Mouse (Mus musculus) adrenal gland, postnatal 36 days (tissue): ENCODE data around the gene Zscan12. TPM values are rescaled to one million over a fixed set of nuclear protein-coding genes. Genes with fewer than 3 reads are reported as not detected.

Source experiments
- DNase-seq, 2 experiments: peaks; one replicate each; pipeline ENCODE4 v3.0.0; 2021; ENCODE audit warnings: mixed read lengths in 1 of 2
- long read RNA-seq, 2 experiments: library from polyadenylated mRNA; stranded (forward); transcript quantifications; one replicate each; pipeline ENCODE4 v2.0.0; 2021; ENCODE audit warnings: borderline sequencing depth in 2 of 2
- total RNA-seq, 2 experiments: library from RNA; stranded (reverse); gene quantifications; 2 replicates each; pipeline ENCODE4 v1.2.3; 2021

Zscan12 gene
- total RNA-seq = 10 to 100 TPM in 1 of 2 experiments, 1 to 10 TPM in 1; 8.5 to 10.6 TPM
- long read RNA-seq, experiment 1, full-length matches to known transcripts = 11 of 16 reads
- long read RNA-seq, experiment 1, partial matches to known transcripts = 0 of 16 reads
- long read RNA-seq, experiment 1, other reads (novel, unspliced or antisense) = 5 of 16 reads
- long read RNA-seq, experiment 2, full-length matches to known transcripts = 5 of 7 reads
- long read RNA-seq, experiment 2, partial matches to known transcripts = 0 of 7 reads
- long read RNA-seq, experiment 2, other reads (novel, unspliced or antisense) = 2 of 7 reads

- peak; percentile 94 to 95 for DNase-seq
Measured at GRCm38 (mm10) chr13:21362621-21363248, at the start of gene Zscan12. TSS of gene Zscan12 (plus strand) at chr13:21362820.

- no peak for DNase-seq
Measured at GRCm38 (mm10) chr13:21312854-21313253, 49.8 kb upstream of the Zscan12 start.

- no peak for DNase-seq
Measured at GRCm38 (mm10) chr13:21313903-21314302, 48.7 kb upstream of the Zscan12 start.

- DNase-seq = no peak
Measured at GRCm38 (mm10) chr13:21320262-21320661, 42.4 kb upstream of the Zscan12 start.

GRCm38 (mm10) chr13:21321890-21322494, 40.6 kb upstream of the Zscan12 start:
- no peak for DNase-seq

GRCm38 (mm10) chr13:21322509-21323375, 39.9 kb upstream of the Zscan12 start:
- DNase-seq = no peak

- DNase-seq = no peak
Measured at GRCm38 (mm10) chr13:21323405-21323804, 39.2 kb upstream of the Zscan12 start.

GRCm38 (mm10) chr13:21326191-21326590, 36.4 kb upstream of the Zscan12 start:
- peak in 1 of 2 experiments; percentile 7 for DNase-seq

- DNase-seq = peak; percentile 84 to 90
Measured at GRCm38 (mm10) chr13:21326657-21327211, 35.9 kb upstream of the Zscan12 start.

- DNase-seq = no peak
Measured at GRCm38 (mm10) chr13:21327424-21327823, 35.2 kb upstream of the Zscan12 start.

- DNase-seq = no peak
Measured at GRCm38 (mm10) chr13:21346610-21347009, 16.0 kb upstream of the Zscan12 start, which contains the start of gene Olfr1367. TSS of gene Olfr1367 (plus strand) at chr13:21346910.

GRCm38 (mm10) chr13:21350593-21350992, 12.0 kb upstream of the Zscan12 start:
- DNase-seq = no peak

DNA sequence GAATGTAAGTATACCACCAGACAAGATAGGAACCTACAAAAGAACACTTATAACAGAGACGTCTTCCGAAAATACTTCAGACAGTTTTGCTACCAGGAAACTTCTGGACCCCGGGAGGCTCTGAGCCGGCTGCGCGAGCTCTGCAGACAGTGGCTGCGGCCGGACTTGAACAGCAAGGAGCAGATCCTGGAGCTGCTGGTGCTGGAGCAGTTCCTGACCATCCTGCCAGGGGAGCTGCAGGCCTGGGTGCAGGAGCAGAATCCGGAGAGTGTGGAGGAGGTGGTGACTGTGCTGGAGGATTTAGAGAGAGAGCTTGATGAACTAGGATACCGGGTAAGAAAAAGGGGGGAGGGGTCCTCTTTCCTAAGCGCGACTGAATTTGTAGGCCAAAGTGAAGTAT, 1.1 kb downstream of the Zscan12 start:
- DNase-seq = peak in 1 of 2 experiments; percentile 22

- DNase-seq = no peak
Measured at GRCm38 (mm10) chr13:21366635-21367034, 4.0 kb downstream of the Zscan12 start.

GRCm38 (mm10) chr13:21372700-21373099, 10.1 kb downstream of the Zscan12 start:
- no peak for DNase-seq

GRCm38 (mm10) chr13:21377773-21378172, 15.2 kb downstream of the Zscan12 start:
- no peak for DNase-seq

- no peak for DNase-seq
Measured at GRCm38 (mm10) chr13:21395211-21395610, 32.6 kb downstream of the Zscan12 start.

- no peak for DNase-seq
Measured at GRCm38 (mm10) chr13:21395623-21396022, 33.0 kb downstream of the Zscan12 start.

DNA sequence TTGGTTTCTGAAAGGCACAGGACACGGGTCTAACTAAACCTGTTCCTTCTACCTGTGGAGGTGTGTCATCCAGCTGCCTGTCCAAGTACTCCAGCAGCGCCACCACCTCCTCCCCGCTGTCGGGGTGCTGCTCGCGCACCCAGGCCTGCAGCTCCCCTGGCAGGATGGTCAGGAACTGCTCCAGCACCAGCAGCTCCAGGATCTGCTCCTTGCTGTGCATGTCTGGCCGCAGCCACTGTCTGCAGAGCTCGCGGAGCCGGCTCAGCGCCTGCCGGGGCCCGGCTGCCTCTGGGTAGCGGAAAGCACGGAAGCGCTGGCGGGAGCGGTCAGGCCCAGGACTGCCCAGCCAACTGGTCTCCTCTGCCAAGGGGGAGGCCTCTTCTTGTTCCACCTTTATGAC, 33.4 kb downstream of the Zscan12 start:
- peak; percentile 32 to 36 for DNase-seq

DNA sequence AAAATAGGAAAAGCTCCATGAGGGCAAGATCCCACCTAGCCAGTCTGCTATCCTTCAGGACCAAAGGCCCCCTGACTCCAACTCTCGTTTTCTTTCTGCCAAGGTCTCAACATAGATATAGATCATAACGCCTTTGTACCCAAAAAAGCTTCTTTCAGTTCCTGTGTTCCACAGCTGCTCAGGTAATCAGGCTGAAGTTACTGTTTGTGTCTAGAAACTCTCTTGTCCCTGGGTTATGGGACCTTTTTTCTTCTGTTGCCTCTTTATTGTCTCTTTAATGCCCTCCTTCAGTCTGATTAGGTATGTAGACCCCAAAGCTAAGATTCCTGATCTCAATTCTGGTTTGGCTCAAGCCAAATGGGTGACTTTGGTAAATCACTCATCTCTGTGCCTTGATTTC, 34.9 kb downstream of the Zscan12 start:
- no peak for DNase-seq

GRCm38 (mm10) chr13:21401166-21401565, 38.5 kb downstream of the Zscan12 start:
- no peak for DNase-seq
